Mouse (Mus musculus) ES-Bruce4 (cell line): ENCODE measurements around the gene Auts2.

ENCODE experiments used
- EP300 ChIP-seq: IDR thresholded peaks from 2 replicates; pipeline ENCODE4 v1.6.1; 2011; ENCODE audit warnings: low read depth, low read length; ENCODE audit not compliant: insufficient read depth
- POLR2A ChIP-seq: IDR thresholded peaks from one replicate; pipeline ENCODE4 v1.8.1; 2011; ENCODE audit warnings: low read length; ENCODE audit not compliant: insufficient read depth

DNA sequence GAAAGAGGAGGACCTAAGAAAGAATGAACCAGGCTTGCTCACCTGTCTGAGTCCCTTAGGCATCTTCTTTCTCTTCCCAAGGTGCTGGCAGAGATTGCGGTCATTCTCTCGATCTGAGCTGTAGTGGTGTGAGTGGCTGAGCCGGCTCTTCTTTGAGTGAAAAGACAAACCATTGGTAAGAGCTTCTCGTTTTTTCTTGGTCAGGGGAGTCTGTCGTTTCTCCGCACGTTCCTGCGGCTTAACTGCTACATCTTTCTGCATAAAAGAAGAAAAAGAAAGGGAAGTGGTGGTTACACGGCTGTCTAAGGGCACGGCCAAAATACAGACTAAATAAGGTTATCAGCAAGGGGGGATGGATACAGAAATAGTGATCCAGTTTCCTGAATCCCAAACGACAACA, 284.3 kb downstream of the Auts2 start:
- TF ChIP-seq EP300 (no peak), POLR2A (no peak)
